Comparison of ENCODE assay signal across 14 mouse cellular contexts in genomic region chr10:81022744-81023143, GRCm38 (mm10). TPM values are rescaled to one million over a fixed set of nuclear protein-coding genes. Genes with fewer than 3 reads are reported as not detected.
DNase-seq lines count a peak whose midpoint lies in the region; ATAC-seq and TF ChIP-seq lines count a peak whose summit lies in the region.
"Had no signal": no experiment of that assay in that cellular context is flagged by ENCODE, and none has a peak within 500 bp of the region (broad histone marks: within the 10 kb centered on the region; RNA-seq: fewer than 3 reads in every experiment).

No protein-coding gene starts in this region.

- no peak overlapping the region for H3K27ac ChIP-seq in gastrocnemius, adult 2 months
- no peak overlapping the region for H3K27ac ChIP-seq in lung, postnatal 0 days (ENCODE audit: low read length)
- no peak overlapping the region for H3K27ac ChIP-seq in liver, embryonic 14.5 days
- H3K27ac ChIP-seq in forebrain, embryonic 15.5 days (replicated peaks), result no peak overlapping the region
- H3K27ac ChIP-seq: forebrain, embryonic 10.5 days had no signal

- no peak overlapping the region for H3K9ac ChIP-seq in lung, postnatal 0 days (replicated peaks; ENCODE audit: low read depth)
- H3K9ac ChIP-seq in liver, embryonic 14.5 days (replicated peaks), result no peak overlapping the region
- H3K9ac ChIP-seq in forebrain, embryonic 15.5 days (replicated peaks), result no peak overlapping the region

- no peak for TF ChIP-seq EP300 in lung, postnatal 0 days (IDR thresholded peaks at IDR 0.05)
- no peak for TF ChIP-seq EP300 in liver, embryonic 14.5 days (IDR thresholded peaks at IDR 0.05; ENCODE audit: low read depth)

- no peaks in the 10 kb centered on the region for H3K9me3 ChIP-seq in lung, postnatal 0 days (ENCODE audit: low read length)
- H3K9me3 ChIP-seq in G1E (replicated peaks), result no peaks in the 10 kb centered on the region
- no peaks in the 10 kb centered on the region for H3K9me3 ChIP-seq in liver, embryonic 14.5 days (ENCODE audit: control insufficient read depth, low read length)
- H3K9me3 ChIP-seq in forebrain, embryonic 15.5 days, result no peaks in the 10 kb centered on the region
- H3K9me3 ChIP-seq: forebrain, embryonic 10.5 days had no signal

- no peaks in the 10 kb centered on the region for H3K36me3 ChIP-seq in lung, postnatal 0 days (ENCODE audit: insufficient read depth, low read length)
- H3K36me3 ChIP-seq in G1E (replicated peaks), result no peaks in the 10 kb centered on the region
- H3K36me3 ChIP-seq in liver, embryonic 14.5 days (replicated peaks; ENCODE audit: control insufficient read depth, insufficient read depth, low read depth), result no peaks in the 10 kb centered on the region
- no peaks in the 10 kb centered on the region for H3K36me3 ChIP-seq in forebrain, embryonic 15.5 days
- H3K36me3 ChIP-seq: forebrain, embryonic 10.5 days had no signal

- peak; percentile 20; the same call in 1 of the 2 replicates for TF ChIP-seq CTCF in gastrocnemius, adult 2 months (IDR thresholded peaks at IDR 0.05)
- peak; percentile 36; the same call in 1 of the 2 replicates for TF ChIP-seq CTCF in lung, postnatal 0 days (IDR thresholded peaks at IDR 0.05)
- peak; percentile 22; the same call in 1 of the 2 replicates for TF ChIP-seq CTCF in G1E (IDR thresholded peaks at IDR 0.05; ENCODE audit: low read depth, low read length)
- peak; percentile 70 for TF ChIP-seq CTCF in liver, embryonic 14.5 days (IDR thresholded peaks at IDR 0.05; ENCODE audit: low read depth)

- no peak for DNase-seq in gastrocnemius, adult 2 months
- no peak for DNase-seq in gastrocnemius, postnatal 25 days
- DNase-seq in lung, postnatal 0 days (ENCODE audit: low spot score), result no peak
- DNase-seq in lung, postnatal 25 days (ENCODE audit: low spot score), result no peak
- no peak for DNase-seq in G1E (ENCODE audit: low spot score)
- no peak for DNase-seq in liver, embryonic 14.5 days (ENCODE audit: low read depth in 3 of 3, low spot score in 3 of 3)
- no peak for DNase-seq in gastrocnemius, postnatal 10 days
- DNase-seq: adrenal gland, postnatal 25 days; embryo, embryonic 11 days had no signal

- H3K4me2 ChIP-seq in lung, postnatal 0 days (replicated peaks; ENCODE audit: low read depth, low read length), result no peak overlapping the region
- H3K4me2 ChIP-seq in liver, embryonic 14.5 days (ENCODE audit: low read depth), result no peak overlapping the region
- no peak overlapping the region for H3K4me2 ChIP-seq in forebrain, embryonic 15.5 days (replicated peaks)

- no peak overlapping the region for H3K4me3 ChIP-seq in gastrocnemius, adult 2 months
- H3K4me3 ChIP-seq in lung, postnatal 0 days (ENCODE audit: low read depth, low read length), result no peak overlapping the region
- H3K4me3 ChIP-seq in G1E (ENCODE audit: low read depth, low read length), result no peak overlapping the region
- H3K4me3 ChIP-seq in liver, embryonic 14.5 days (ENCODE audit: insufficient read depth in 1 of 2, low read depth in 2 of 2, low read length in 2 of 2), result no peak overlapping the region
- no peak overlapping the region for H3K4me3 ChIP-seq in forebrain, embryonic 15.5 days

- intact Hi-C loops in gastrocnemius, adult 2 months (cut with DNase I), result no loop called here

- H3K4me1 ChIP-seq in lung, postnatal 0 days (ENCODE audit: insufficient read depth, low read depth, low read length), result no peaks in the 10 kb centered on the region
- H3K4me1 ChIP-seq in G1E (ENCODE audit: insufficient read depth, low read depth, low read length), result peaks cover 14% of the 10 kb centered on the region
- H3K4me1 ChIP-seq in liver, embryonic 14.5 days (replicated peaks; ENCODE audit: control insufficient read depth in 2 of 2, insufficient read depth in 2 of 2, low read length in 1 of 2), result no peaks in the 10 kb centered on the region
- peaks cover 19% of the 10 kb centered on the region for H3K4me1 ChIP-seq in forebrain, embryonic 15.5 days

- ATAC-seq in lung, postnatal 0 days, result no peak
- no peak for ATAC-seq in G1E (ENCODE audit: extremely low read depth, insufficient number of reproducible peaks, low FRiP score, poor library complexity, severe bottlenecking)
- no peak for ATAC-seq in liver, embryonic 14.5 days (ENCODE audit: insufficient read depth)
- ATAC-seq in forebrain, embryonic 15.5 days (replicated peaks), result no peak

- 67% methylated on average over 8 of the region's 8 CpGs for WGBS in lung, postnatal 0 days
- 47% methylated on average over 8 of the region's 8 CpGs for WGBS in liver, embryonic 14.5 days (ENCODE audit: insufficient replicate concordance)
- WGBS in forebrain, embryonic 15.5 days, result 67% methylated on average over 8 of the region's 8 CpGs

- peaks cover 3% of the 10 kb centered on the region; the same call in 1 of the 2 replicates for H3K27me3 ChIP-seq in lung, postnatal 0 days (replicated peaks; ENCODE audit: insufficient read depth, low read length)
- peaks cover 60% of the 10 kb centered on the region for H3K27me3 ChIP-seq in G1E (ENCODE audit: insufficient read depth, low read length)
- peaks cover 32% of the 10 kb centered on the region for H3K27me3 ChIP-seq in liver, embryonic 14.5 days (ENCODE audit: control insufficient read depth, insufficient read depth, low read length)
- H3K27me3 ChIP-seq in forebrain, embryonic 15.5 days, result 0 out of 2 replicates have a peak, but pooled peaks cover 3% of the 10 kb centered on the region

RNA-seq across cellular contexts. Expression of gene Diras1, which starts 2.7 kb away (rescaled TPM):
- total RNA-seq in gastrocnemius, adult 2 months (2021), result under 1 TPM in 1 of 2 experiments, not detected in 1; 0.08 TPM
- under 1 TPM in 1 of 2 experiments, not detected in 1; 0.51 TPM for total RNA-seq in gastrocnemius, postnatal 25 days (2021)
- not detected in 2 replicates for polyA plus RNA-seq in lung, postnatal 0 days (2015; fragmentation: Nextera tagmentation; extraction: Ambion mirVana)
- total RNA-seq in G1E (2014; fragmentation: Nextera tagmentation) (not detected in 2 replicates), G1E (2017) (0.44 TPM in 1 of 2 replicates, not detected in the other)
- polyA plus RNA-seq in G1E (2012), result 0.02 TPM in 1 of 2 replicates, not detected in the other
- polyA plus RNA-seq in liver, embryonic 14.5 days (2012; rRNA removed), result 0.05 TPM in 1 of 2 replicates, not detected in the other
- polyA plus RNA-seq in liver, embryonic 14.5 days (2014; fragmentation: Nextera tagmentation; extraction: Ambion mirVana), result not detected in 2 replicates
- total RNA-seq in gastrocnemius, postnatal 10 days (2021), result under 1 TPM; 0.27 to 0.87 TPM
- 32.6 and 36.0 TPM in 2 replicates for polyA plus RNA-seq in forebrain, embryonic 15.5 days (2015; fragmentation: Nextera tagmentation; extraction: Ambion mirVana)
- total RNA-seq: heart, postnatal 25 days had no signal
- polyA plus RNA-seq: gonadal fat pad, adult 2 months; liver, embryonic 16.5 days had no signal

RNA-seq across cellular contexts. Expression of gene Gng7, which starts 8.0 kb away (rescaled TPM):
- total RNA-seq in gastrocnemius, adult 2 months (2021), result 1 to 10 TPM in 1 of 2 experiments, under 1 TPM in 1; 0.66 to 1.0 TPM
- 1 to 10 TPM in 1 of 2 experiments, under 1 TPM in 1; 0.61 to 1.1 TPM for total RNA-seq in gastrocnemius, postnatal 25 days (2021)
- polyA plus RNA-seq in lung, postnatal 0 days (2015; fragmentation: Nextera tagmentation; extraction: Ambion mirVana), result 1.0 and 1.4 TPM in 2 replicates
- total RNA-seq in G1E (2014; fragmentation: Nextera tagmentation) (0.90 and 1.7 TPM in 2 replicates), G1E (2017) (0.33 and 0.58 TPM in 2 replicates)
- polyA plus RNA-seq in G1E (2012), result 0.65 and 0.87 TPM in 2 replicates
- polyA plus RNA-seq in liver, embryonic 14.5 days (2012; rRNA removed), result 0.19 and 0.25 TPM in 2 replicates
- 0.23 and 0.33 TPM in 2 replicates for polyA plus RNA-seq in liver, embryonic 14.5 days (2014; fragmentation: Nextera tagmentation; extraction: Ambion mirVana)
- total RNA-seq in gastrocnemius, postnatal 10 days (2021), result 1 to 10 TPM; 1.7 to 2.0 TPM
- 30.8 and 32.1 TPM in 2 replicates for polyA plus RNA-seq in forebrain, embryonic 15.5 days (2015; fragmentation: Nextera tagmentation; extraction: Ambion mirVana)

RNA-seq across cellular contexts. Expression of gene Slc39a3, which starts 14.5 kb away (rescaled TPM):
- total RNA-seq in gastrocnemius, adult 2 months (2021), result 10 to 100 TPM; 11.6 to 16.0 TPM
- 10 to 100 TPM; 13.5 to 13.9 TPM for total RNA-seq in gastrocnemius, postnatal 25 days (2021)
- polyA plus RNA-seq in lung, postnatal 0 days (2015; fragmentation: Nextera tagmentation; extraction: Ambion mirVana), result 15.4 and 16.0 TPM in 2 replicates
- 2.8 and 3.4 TPM in 2 replicates for total RNA-seq in G1E (2014; fragmentation: Nextera tagmentation)
- 7.4 and 9.9 TPM in 2 replicates for total RNA-seq in G1E (2017)
- polyA plus RNA-seq in G1E (2012), result 8.2 and 9.6 TPM in 2 replicates
- polyA plus RNA-seq in liver, embryonic 14.5 days (2012; rRNA removed), result 4.2 and 4.4 TPM in 2 replicates
- 2.7 and 3.2 TPM in 2 replicates for polyA plus RNA-seq in liver, embryonic 14.5 days (2014; fragmentation: Nextera tagmentation; extraction: Ambion mirVana)
- total RNA-seq in gastrocnemius, postnatal 10 days (2021), result 10 to 100 TPM; 11.5 to 13.3 TPM
- 46.3 TPM in 2 replicates for polyA plus RNA-seq in forebrain, embryonic 15.5 days (2015; fragmentation: Nextera tagmentation; extraction: Ambion mirVana)

RNA-seq across cellular contexts. Expression of gene Sgta, which starts 37.2 kb away (rescaled TPM):
- 100 to 1,000 TPM; 100 TPM for total RNA-seq in gastrocnemius, adult 2 months (2021)
- 10 to 100 TPM; 82.2 to 85.2 TPM for total RNA-seq in gastrocnemius, postnatal 25 days (2021)
- polyA plus RNA-seq in lung, postnatal 0 days (2015; fragmentation: Nextera tagmentation; extraction: Ambion mirVana), result 102 and 103 TPM in 2 replicates
- 69.9 and 71.1 TPM in 2 replicates for total RNA-seq in G1E (2014; fragmentation: Nextera tagmentation)
- 52.4 and 56.2 TPM in 2 replicates for total RNA-seq in G1E (2017)
- 178 and 186 TPM in 2 replicates for polyA plus RNA-seq in G1E (2012)
- 38.4 and 43.6 TPM in 2 replicates for polyA plus RNA-seq in liver, embryonic 14.5 days (2012; rRNA removed)
- 43.8 and 48.0 TPM in 2 replicates for polyA plus RNA-seq in liver, embryonic 14.5 days (2014; fragmentation: Nextera tagmentation; extraction: Ambion mirVana)
- total RNA-seq in gastrocnemius, postnatal 10 days (2021), result 10 to 100 TPM; 82.2 to 84.4 TPM
- polyA plus RNA-seq in forebrain, embryonic 15.5 days (2015; fragmentation: Nextera tagmentation; extraction: Ambion mirVana), result 316 and 320 TPM in 2 replicates

RNA-seq across cellular contexts. Expression of gene Thop1, which starts 47.1 kb away (rescaled TPM):
- total RNA-seq in gastrocnemius, adult 2 months (2021), result 10 to 100 TPM; 25.1 to 25.9 TPM
- total RNA-seq in gastrocnemius, postnatal 25 days (2021), result 10 to 100 TPM; 18.5 to 22.9 TPM
- 14.0 and 15.1 TPM in 2 replicates for polyA plus RNA-seq in lung, postnatal 0 days (2015; fragmentation: Nextera tagmentation; extraction: Ambion mirVana)
- 13.1 and 15.9 TPM in 2 replicates for total RNA-seq in G1E (2014; fragmentation: Nextera tagmentation)
- 19.0 and 23.6 TPM in 2 replicates for total RNA-seq in G1E (2017)
- 81.6 and 95.0 TPM in 2 replicates for polyA plus RNA-seq in G1E (2012)
- 20.5 and 21.7 TPM in 2 replicates for polyA plus RNA-seq in liver, embryonic 14.5 days (2012; rRNA removed)
- polyA plus RNA-seq in liver, embryonic 14.5 days (2014; fragmentation: Nextera tagmentation; extraction: Ambion mirVana), result 15.0 and 17.7 TPM in 2 replicates
- total RNA-seq in gastrocnemius, postnatal 10 days (2021), result 10 to 100 TPM; 26.4 to 27.1 TPM
- polyA plus RNA-seq in forebrain, embryonic 15.5 days (2015; fragmentation: Nextera tagmentation; extraction: Ambion mirVana), result 60.0 and 61.7 TPM in 2 replicates

Comparison
In these comparisons a context has a peak if more than half of its experiments do, and no peak if none do; other contexts are left out.
1. CTCF ChIP-seq: peak in every context shown above with its lines; median percentile 70 in liver, embryonic 14.5 days; 36 in lung, postnatal 0 days; 22 in G1E; 20 in gastrocnemius, adult 2 months.